Mouse (Mus musculus) liver, embryonic 15.5 days (tissue): ENCODE results near the gene Galk1. TPM values are rescaled to one million over a fixed set of nuclear protein-coding genes. Genes with fewer than 3 reads are reported as not detected.

ENCODE experiments used
- ATAC-seq: fragments of 200-750 bp; cut with Nextera tagmentation; 2 replicates; pipeline ENCODE4 v1.8.0; 2017; ENCODE audit warnings: moderate number of reproducible peaks, mild to moderate bottlenecking, moderate library complexity; ENCODE audit not compliant: insufficient read depth
- H3K27ac ChIP-seq: fragments of 300-500 bp; sonication (generic); replicated peaks from 2 replicates; pipeline ENCODE4 v1.5.1; 2015; ENCODE audit warnings: mild to moderate bottlenecking, inconsistent platforms
- H3K27me3 ChIP-seq: fragments of 300-500 bp; sonication (generic); 2 replicates; pipeline ENCODE4 v1.6.1; 2015; ENCODE audit warnings: mild to moderate bottlenecking, inconsistent platforms
- H3K36me3 ChIP-seq: fragments of 300-500 bp; sonication (generic); replicated peaks from 2 replicates; pipeline ENCODE4 v1.6.1; 2015; ENCODE audit warnings: moderate library complexity, mild to moderate bottlenecking, inconsistent platforms
- H3K4me1 ChIP-seq: fragments of 300-500 bp; sonication (generic); replicated peaks from 2 replicates; pipeline ENCODE4 v1.6.1; 2015; ENCODE audit warnings: inconsistent platforms
- H3K4me2 ChIP-seq: fragments of 300-500 bp; sonication (generic); 2 replicates; pipeline ENCODE4 v1.6.1; 2015; ENCODE audit warnings: moderate library complexity, mild to moderate bottlenecking, inconsistent platforms
- H3K4me3 ChIP-seq: fragments of 300-500 bp; sonication (generic); replicated peaks from 2 replicates; pipeline ENCODE4 v1.5.1; 2015; ENCODE audit warnings: mild to moderate bottlenecking, inconsistent platforms
- H3K9ac ChIP-seq: fragments of 300-500 bp; sonication (generic); 2 replicates; pipeline ENCODE4 v1.6.1; 2015; ENCODE audit warnings: moderate library complexity, mild to moderate bottlenecking, inconsistent platforms
- H3K9me3 ChIP-seq: fragments of 300-500 bp; sonication (generic); replicated peaks from 2 replicates; pipeline ENCODE4 v1.6.1; 2016; ENCODE audit warnings: inconsistent platforms
- WGBS: fragments of 180-500 bp; shearing (Covaris S2); methylation state at CpG from one replicate; pipeline ENCODE4 v1.1.7; 2015; ENCODE audit warnings: mixed read lengths; ENCODE audit not compliant: insufficient replicate concordance; 5-methylcytosine and 5-hydroxymethylcytosine counted together
- polyA plus RNA-seq: library from polyadenylated mRNA; unstranded; fragments of >200 nt; fragmentation: Nextera tagmentation; extraction: Ambion mirVana; gene quantifications from 2 replicates; pipeline ENCODE4 v1.2.1, GENCODE M21; 2015

Galk1 gene
- polyA plus RNA-seq, 1 experiment from 2014 or later = 168 TPM

DNA sequence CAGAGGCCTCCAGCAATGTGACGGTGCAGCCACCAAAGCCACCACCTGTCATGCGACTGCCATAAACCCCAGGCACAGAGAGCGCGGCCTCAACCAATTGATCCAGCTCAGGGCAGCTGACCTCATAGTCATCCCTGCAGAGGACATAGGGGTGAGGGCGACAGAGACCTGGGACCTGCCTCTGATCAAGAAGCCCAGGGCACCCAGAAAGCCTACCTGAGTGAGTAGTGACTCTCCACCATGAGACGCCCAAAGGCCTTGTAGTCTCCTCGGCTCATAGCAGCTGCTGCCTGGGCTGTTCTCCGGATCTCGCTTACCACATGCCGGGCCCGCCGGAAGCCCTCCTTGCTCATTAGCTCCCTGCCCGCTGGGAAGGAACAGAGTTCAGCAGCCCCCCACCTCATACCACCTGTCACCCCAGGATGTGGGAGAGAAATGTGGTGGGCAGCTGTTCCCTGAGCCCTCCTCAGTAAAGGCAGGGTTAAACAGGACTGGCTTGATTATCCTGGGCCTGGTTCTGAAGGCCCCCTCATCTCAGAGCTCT lies 3.6 kb downstream of the Galk1 start:
- Histone ChIP-seq H3K27ac (no peak overlapping the region), H3K4me3 (no peak overlapping the region), H3K36me3 (peaks cover 27% of the 10 kb centered on the region), H3K4me1 (peaks cover 61% of the 10 kb centered on the region), H3K4me2 (no peak overlapping the region), H3K27me3 (peaks cover 15% of the 10 kb centered on the region), H3K9ac (no peak overlapping the region), H3K9me3 (no peaks in the 10 kb centered on the region)
- no peak for ATAC-seq
- WGBS = 78% methylated on average over 13 of the region's 13 CpGs

DNA sequence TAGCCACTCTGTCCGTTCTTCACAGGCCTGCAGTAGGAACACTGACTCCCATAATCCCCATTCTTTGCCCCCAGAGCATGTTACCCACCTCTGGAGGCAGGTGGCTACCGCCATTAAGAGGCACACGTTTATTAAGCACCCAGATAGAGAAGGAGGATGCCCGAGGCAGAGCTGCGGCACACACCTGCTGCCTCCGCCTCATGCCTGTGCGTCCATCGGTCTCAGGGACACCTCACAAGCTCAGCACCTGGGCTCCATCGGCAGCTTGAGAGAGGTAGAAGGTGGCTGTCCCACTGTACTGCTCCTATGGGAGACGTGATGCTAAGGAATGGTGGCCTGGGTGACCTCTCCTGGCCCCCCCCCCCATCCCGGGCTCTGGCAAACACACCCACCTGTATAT lies 4.1 kb downstream of the Galk1 start:
- peaks cover 27% of the 10 kb centered on the region for H3K36me3 ChIP-seq
- no peak overlapping the region for H3K9ac ChIP-seq
- no peaks in the 10 kb centered on the region for H3K9me3 ChIP-seq
- no peak overlapping the region for H3K4me3 ChIP-seq
- no peak for ATAC-seq
- H3K4me2 ChIP-seq = no peak overlapping the region
- WGBS = 74% methylated on average over 11 of the region's 11 CpGs
- H3K4me1 ChIP-seq = peaks cover 64% of the 10 kb centered on the region
- no peak overlapping the region for H3K27ac ChIP-seq
- H3K27me3 ChIP-seq = peaks cover 13% of the 10 kb centered on the region

DNA sequence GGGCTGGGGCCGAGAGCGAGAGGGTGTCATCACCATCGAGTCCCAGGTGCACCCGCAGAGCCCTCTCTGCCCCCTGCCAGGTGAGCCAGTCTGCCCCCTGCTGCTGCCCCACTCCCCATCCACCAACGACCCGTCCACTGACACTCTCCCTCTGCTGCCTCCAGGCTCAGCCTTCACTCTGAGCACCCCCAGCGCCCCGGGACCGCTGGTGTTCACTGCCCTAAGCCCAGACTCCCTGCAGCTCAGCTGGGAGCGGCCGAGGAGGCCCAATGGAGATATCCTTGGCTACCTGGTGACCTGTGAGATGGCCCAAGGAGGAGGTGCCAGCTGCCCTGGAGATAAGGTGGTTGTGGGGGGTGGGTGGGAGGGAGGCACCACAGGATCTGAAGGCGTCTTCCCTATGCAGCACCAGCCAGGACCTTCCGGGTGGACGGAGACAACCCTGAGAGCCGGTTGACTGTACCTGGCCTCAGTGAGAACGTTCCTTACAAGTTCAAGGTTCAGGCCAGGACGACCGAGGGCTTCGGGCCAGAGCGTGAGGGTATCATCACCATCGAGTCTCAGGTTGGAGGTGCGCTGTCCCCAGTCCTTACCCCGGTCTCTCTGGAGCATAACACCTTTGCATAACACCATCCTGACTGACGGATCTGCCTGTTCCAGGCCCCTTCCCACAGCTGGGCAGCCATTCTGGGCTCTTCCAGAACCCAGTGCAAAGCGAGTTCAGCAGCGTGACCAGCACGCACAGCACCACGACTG lies 5.2 kb downstream of the Galk1 start:
- peaks cover 2% of the 10 kb centered on the region; the same call in 1 of the 2 replicates for H3K27me3 ChIP-seq
- ATAC-seq = no peak
- H3K27ac ChIP-seq = no peak overlapping the region
- 82% methylated on average over 28 of the region's 28 CpGs for WGBS
- H3K36me3 ChIP-seq = peaks cover 27% of the 10 kb centered on the region
- no peak overlapping the region for H3K4me2 ChIP-seq
- no peaks in the 10 kb centered on the region for H3K9me3 ChIP-seq
- H3K9ac ChIP-seq = no peak overlapping the region
- no peak overlapping the region for H3K4me3 ChIP-seq
- peaks cover 56% of the 10 kb centered on the region for H3K4me1 ChIP-seq

DNA sequence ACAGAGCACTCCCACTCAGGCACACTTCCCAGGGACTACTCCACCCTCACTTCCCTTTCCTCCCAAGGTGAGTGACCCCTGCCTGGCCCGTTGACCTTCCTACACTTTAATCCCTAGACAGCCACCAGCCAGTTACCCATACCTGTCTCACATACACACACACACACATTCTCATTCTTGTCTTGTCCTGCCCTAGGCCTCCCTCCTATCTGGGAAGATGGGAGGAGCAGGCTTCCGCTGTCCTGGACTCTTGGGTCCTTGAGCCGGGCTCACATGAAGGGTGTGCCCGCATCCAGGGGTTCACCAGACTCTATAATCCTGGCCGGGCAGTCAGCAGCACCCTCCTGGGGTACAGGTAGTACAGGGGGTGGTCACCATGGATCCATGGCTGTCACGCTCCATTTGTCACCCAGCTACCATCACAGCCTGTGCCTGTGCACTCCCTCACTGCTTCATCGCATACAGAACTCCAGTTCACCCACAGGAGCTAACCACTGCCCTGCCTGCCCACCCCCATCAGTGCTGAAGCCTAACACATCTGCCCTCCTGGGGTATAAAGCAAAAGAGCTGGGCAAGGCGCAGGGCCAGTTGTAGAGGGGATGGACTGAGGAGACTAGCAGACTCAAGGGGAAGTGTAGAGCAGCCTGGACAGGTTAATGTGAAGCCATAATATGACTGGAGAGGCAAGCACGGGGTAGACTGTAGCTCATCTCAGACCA lies 6.7 kb downstream of the Galk1 start:
- Histone ChIP-seq H3K27me3 (peaks cover 4% of the 10 kb centered on the region; the same call in 1 of the 2 replicates), H3K9me3 (no peaks in the 10 kb centered on the region), H3K36me3 (peaks cover 27% of the 10 kb centered on the region), H3K4me3 (peak overlapping the region; percentile 49; the same call in 1 of the 2 replicates), H3K9ac (peak overlapping the region; percentile 50; the same call in 1 of the 2 replicates), H3K4me1 (peaks cover 42% of the 10 kb centered on the region), H3K4me2 (peak overlapping the region; percentile 79), H3K27ac (peak overlapping the region; percentile 84)
- 62% methylated on average over 9 of the region's 9 CpGs for whole genome bisulfite sequencing
- ATAC-seq = no peak; the same call in none of the 2 replicates

DNA sequence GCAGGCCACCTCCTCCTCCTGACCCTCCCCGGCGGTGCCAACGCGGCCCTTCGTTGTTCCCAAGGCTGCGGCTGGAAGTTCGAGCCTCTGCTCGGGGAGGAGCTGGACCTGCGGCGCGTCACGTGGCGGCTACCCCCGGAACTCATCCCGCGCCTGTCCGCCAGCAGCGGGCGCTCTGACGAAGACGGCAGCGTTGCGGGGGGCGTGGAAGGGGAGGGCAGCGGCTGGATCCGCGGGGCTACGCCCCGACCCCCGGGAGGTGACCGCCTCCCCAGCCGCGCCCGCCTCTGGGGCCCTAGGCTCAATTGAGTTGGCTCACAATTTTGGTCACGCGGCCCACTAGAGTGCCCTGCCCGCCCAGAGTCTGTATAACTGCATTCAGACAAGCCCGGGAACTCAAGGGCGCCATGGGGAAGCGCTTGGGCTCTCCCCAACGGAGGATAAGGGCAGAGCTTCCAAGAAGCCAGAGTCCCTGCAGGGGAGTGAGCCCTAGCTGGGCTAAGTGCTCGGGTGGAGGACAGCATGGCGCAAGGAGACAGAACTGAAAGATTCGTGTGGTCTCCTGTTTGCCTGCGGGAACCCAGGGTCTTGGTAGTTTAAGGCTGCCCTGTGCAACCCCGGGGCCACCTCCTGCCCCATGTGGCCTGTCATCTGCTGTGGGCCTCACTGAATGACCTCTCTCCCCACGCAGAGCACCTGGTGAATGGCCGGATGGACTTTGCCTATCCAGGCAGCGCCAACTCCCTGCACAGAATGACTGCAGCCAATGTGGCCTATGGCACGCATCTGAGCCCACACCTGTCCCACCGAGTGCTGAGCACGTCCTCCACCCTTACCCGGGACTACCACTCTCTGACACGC lies 7.4 kb downstream of the Galk1 start:
- Histone ChIP-seq H3K9me3 (no peaks in the 10 kb centered on the region), H3K9ac (peak overlapping the region; percentile 50), H3K4me2 (peak overlapping the region; percentile 79), H3K27me3 (peaks cover 11% of the 10 kb centered on the region), H3K27ac (peak overlapping the region; percentile 84), H3K36me3 (peaks cover 20% of the 10 kb centered on the region), H3K4me3 (peak overlapping the region; percentile 49), H3K4me1 (peaks cover 37% of the 10 kb centered on the region)
- WGBS = 4% methylated on average over 54 of the region's 54 CpGs
- peak; percentile 68 for ATAC-seq

DNA sequence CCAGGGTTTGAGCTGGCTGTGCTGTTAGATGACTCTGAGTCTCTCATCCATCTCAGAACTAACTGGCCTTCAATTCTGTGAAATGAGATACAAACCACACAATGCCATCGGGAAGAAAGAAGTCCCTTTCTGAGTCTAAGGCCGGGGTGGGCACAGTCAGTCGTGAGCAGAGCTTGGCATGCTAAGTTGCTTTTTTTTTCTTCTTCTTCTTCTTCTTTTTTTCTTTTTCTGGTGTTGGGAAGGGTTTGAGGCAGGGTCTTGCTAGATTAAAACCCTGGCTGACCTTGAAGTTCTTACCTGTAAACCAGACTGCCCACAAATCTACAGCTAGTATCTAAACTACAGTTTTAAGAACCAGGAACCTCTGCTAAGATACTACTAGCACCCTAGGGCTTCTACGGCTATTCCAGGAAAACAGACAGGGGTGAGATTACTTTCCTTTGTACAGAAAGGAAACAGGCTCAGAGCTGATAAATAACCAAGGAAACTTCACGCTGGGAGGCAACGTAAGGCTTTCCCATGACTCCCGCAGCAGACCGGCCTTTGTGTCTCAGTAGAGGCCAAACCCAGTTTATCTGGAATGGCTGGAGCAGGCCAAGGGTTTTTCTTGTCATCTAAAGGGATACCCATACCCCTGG lies 8.2 kb downstream of the Galk1 start:
- Histone ChIP-seq H3K27me3 (peaks cover 16% of the 10 kb centered on the region), H3K36me3 (peaks cover 15% of the 10 kb centered on the region), H3K4me1 (peaks cover 38% of the 10 kb centered on the region), H3K9ac (peak overlapping the region; percentile 50), H3K4me2 (peak overlapping the region; percentile 79), H3K4me3 (peak overlapping the region; percentile 49), H3K9me3 (no peaks in the 10 kb centered on the region), H3K27ac (peak overlapping the region; percentile 84)
- WGBS = 12% methylated on average over 8 of the region's 8 CpGs
- ATAC-seq = no peak

DNA sequence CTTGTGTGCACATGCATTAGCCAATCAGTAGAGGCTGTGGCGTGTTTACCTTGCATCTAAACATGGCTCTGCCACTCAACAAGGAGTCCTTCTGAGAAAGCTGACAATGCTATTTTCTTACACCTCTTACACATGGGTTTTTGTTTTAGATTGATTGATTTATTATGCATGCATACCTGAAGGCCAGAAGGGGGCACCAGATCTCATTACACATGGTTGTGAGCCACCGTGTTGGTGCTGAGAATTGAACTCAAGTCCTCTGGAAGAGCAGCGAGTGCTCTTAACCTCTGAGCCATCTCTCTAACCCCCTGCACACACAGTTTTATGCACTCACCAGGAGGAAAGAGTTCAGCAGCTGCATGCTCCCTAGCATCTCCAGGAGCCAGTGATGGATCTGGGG lies 9.6 kb downstream of the Galk1 start:
- no peak for ATAC-seq
- WGBS = 72% methylated on average over 3 of the region's 3 CpGs
- Histone ChIP-seq H3K9me3 (no peaks in the 10 kb centered on the region), H3K4me1 (peaks cover 42% of the 10 kb centered on the region), H3K36me3 (peaks cover under 1% of the 10 kb centered on the region; the same call in 1 of the 2 replicates), H3K9ac (no peak overlapping the region), H3K27ac (no peak overlapping the region), H3K4me3 (no peak overlapping the region), H3K4me2 (no peak overlapping the region), H3K27me3 (peaks cover 16% of the 10 kb centered on the region)

DNA sequence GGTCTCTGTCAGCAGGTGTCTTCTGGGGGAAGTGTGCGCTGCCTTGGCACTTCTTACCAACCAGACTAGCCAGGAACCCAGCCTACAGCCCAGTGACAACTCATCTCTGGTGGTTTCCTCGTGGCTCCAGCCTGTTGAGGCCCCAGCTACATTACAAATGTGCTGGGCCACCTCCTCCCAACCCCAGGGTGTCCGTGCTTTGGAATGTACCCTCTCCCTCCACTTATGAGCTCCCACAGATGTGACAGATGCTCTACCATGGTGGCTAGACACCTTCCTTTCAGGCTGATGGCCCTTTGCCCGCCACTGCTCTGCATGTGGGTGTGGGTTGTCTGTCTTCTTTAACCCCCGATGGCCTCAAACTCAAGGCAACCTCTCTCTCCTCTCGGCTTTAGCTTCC lies 10.8 kb downstream of the Galk1 start:
- H3K27ac ChIP-seq = no peak overlapping the region
- peaks cover 19% of the 10 kb centered on the region for H3K27me3 ChIP-seq
- peaks cover 41% of the 10 kb centered on the region for H3K4me1 ChIP-seq
- no peak overlapping the region for H3K9ac ChIP-seq
- H3K9me3 ChIP-seq = no peaks in the 10 kb centered on the region
- no peak overlapping the region for H3K4me2 ChIP-seq
- ATAC-seq = no peak
- H3K4me3 ChIP-seq = no peak overlapping the region
- no peaks in the 10 kb centered on the region for H3K36me3 ChIP-seq
- 53% methylated on average over 6 of the region's 6 CpGs for WGBS

DNA sequence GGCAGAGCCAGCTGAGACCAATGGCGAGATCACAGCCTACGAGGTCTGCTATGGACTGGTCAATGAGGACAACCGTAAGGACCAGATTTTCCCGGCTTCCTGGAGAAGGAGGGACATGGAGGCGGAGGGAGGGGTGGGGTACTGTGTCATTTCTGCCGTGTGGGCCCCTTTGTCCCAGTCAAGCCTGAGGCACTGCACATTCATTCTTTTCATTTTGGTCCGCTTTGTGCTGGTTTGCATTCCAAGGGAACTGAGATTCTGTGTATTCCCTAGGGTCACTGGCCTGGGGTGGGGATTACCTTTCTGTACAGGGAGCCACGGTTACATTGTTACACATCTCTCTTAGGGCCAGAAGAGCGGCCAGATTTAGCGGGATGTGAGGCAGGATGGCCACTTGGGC lies 11.9 kb downstream of the Galk1 start:
- no peaks in the 10 kb centered on the region for H3K9me3 ChIP-seq
- H3K4me1 ChIP-seq = peaks cover 30% of the 10 kb centered on the region
- ATAC-seq = no peak
- no peaks in the 10 kb centered on the region for H3K36me3 ChIP-seq
- WGBS = 58% methylated on average over 10 of the region's 10 CpGs
- H3K27me3 ChIP-seq = peaks cover 19% of the 10 kb centered on the region
- H3K27ac ChIP-seq = no peak overlapping the region
- no peak overlapping the region for H3K4me2 ChIP-seq
- no peak overlapping the region for H3K9ac ChIP-seq
- H3K4me3 ChIP-seq = no peak overlapping the region

DNA sequence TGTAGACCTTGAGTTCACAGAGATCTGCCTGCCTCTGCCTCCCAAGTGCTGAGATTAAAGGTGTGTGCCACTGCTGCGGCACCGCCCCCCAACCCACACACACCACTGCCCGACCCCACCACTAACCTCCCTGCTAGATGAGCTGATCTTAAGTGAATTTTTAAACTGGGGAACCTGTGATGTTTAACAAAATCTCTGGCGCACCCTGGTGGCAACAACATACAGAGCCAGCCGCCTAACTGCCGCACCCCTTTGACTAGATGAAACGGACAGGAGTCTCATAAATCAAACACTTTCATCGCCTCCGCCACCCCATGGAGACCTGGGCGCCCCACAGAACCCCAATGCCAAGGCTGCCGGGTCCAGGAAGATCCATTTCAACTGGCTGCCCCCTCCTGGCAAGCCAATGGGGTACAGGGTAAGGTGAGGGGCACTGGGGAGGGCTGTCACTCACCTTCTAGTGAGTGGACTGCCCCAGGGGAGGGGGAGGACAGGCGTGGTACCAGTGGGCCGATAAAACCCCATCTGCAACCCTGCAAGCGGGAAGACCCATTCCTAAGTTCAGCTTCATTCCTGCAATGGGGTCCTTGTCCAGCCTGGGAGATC lies 12.9 kb downstream of the Galk1 start:
- Histone ChIP-seq H3K9ac (no peak overlapping the region), H3K4me2 (no peak overlapping the region)
- no peak for ATAC-seq

More for the DNA sequence above, 12.9 kb downstream of the Galk1 start:
- Histone ChIP-seq H3K4me3 (no peak overlapping the region), H3K4me1 (peaks cover 20% of the 10 kb centered on the region), H3K9me3 (no peaks in the 10 kb centered on the region), H3K36me3 (no peaks in the 10 kb centered on the region), H3K27me3 (peaks cover 19% of the 10 kb centered on the region), H3K27ac (no peak overlapping the region)
- WGBS = 7% methylated on average over 14 of the region's 14 CpGs
